ENCODE assay signal across 21 mouse cellular contexts in the genomic region with DNA sequence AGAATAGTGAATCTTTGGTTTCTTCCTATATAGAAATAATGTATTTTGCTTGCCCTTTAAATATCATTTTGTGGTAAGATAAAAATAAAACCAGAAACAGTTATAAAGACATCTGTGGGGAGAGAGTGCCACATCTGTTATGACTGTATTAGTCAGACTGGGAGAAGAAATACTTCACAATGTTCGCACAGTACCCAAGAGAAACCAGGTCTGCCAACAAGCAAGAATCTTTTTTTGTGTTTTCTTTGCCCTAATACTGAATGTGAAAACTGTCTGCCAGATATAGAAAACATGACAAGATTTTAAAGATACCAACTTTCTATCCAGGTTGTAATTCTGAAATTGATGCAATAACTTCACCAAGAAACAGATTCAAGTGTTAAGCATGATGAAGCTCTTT.
DNase-seq lines count a peak whose midpoint lies in the region; ATAC-seq and TF ChIP-seq lines count a peak whose summit lies in the region.
"Had no signal": no experiment of that assay in that cellular context is flagged by ENCODE, and none has a peak within 500 bp of the region (broad histone marks: within the 10 kb centered on the region; RNA-seq: fewer than 3 reads in every experiment).

No protein-coding gene starts in this region.

- no peak for ATAC-seq in midbrain, embryonic 11.5 days (ENCODE audit: low FRiP score)
- ATAC-seq in midbrain, postnatal 0 days (ENCODE audit: low FRiP score): no peak
- no peak for ATAC-seq in cerebellum, adult (ENCODE audit: insufficient number of reproducible peaks, low FRiP score, low TSS enrichment)
- ATAC-seq: CD4-positive, CD25-positive, alpha-beta regulatory T cell, adult 4 months; forebrain, embryonic 13.5 days; forebrain, embryonic 16.5 days had no signal

- H3K4me1 ChIP-seq in midbrain, embryonic 11.5 days (ENCODE audit: control insufficient read depth, insufficient read depth, low read length): no peaks in the 10 kb centered on the region
- H3K4me1 ChIP-seq in midbrain, postnatal 0 days (ENCODE audit: insufficient read depth, low read length): no peaks in the 10 kb centered on the region
- H3K4me1 ChIP-seq: forebrain, embryonic 10.5 days; forebrain, embryonic 13.5 days; hindbrain, embryonic 12.5 days; hindbrain, embryonic 15.5 days had no signal

- H3K27ac ChIP-seq in midbrain, embryonic 11.5 days (ENCODE audit: low read depth, low read length): no peak overlapping the region
- no peak overlapping the region for H3K27ac ChIP-seq in midbrain, postnatal 0 days (ENCODE audit: low read depth, low read length)
- H3K27ac ChIP-seq: forebrain, embryonic 10.5 days; forebrain, embryonic 13.5 days; gastrocnemius, adult 2 months; hindbrain, embryonic 12.5 days; hindbrain, embryonic 15.5 days had no signal

- no peak overlapping the region for H3K9ac ChIP-seq in midbrain, embryonic 11.5 days (ENCODE audit: low read length)
- H3K9ac ChIP-seq in midbrain, postnatal 0 days (replicated peaks; ENCODE audit: low read length, poor library complexity, severe bottlenecking): no peak overlapping the region
- H3K9ac ChIP-seq: forebrain, embryonic 13.5 days; hindbrain, embryonic 12.5 days; hindbrain, embryonic 15.5 days had no signal

- H3K27me3 ChIP-seq in midbrain, embryonic 11.5 days (ENCODE audit: control insufficient read depth, insufficient read depth, low read length): no peaks in the 10 kb centered on the region
- H3K27me3 ChIP-seq in midbrain, postnatal 0 days (ENCODE audit: insufficient read depth, low read length): no peaks in the 10 kb centered on the region
- H3K27me3 ChIP-seq: forebrain, embryonic 13.5 days; hindbrain, embryonic 12.5 days; hindbrain, embryonic 15.5 days had no signal

- TF ChIP-seq CTCF in midbrain, postnatal 0 days (IDR thresholded peaks at IDR 0.05): no peak

- no peaks in the 10 kb centered on the region for H3K36me3 ChIP-seq in midbrain, embryonic 11.5 days (ENCODE audit: control insufficient read depth, insufficient read depth, low read length)
- no peaks in the 10 kb centered on the region for H3K36me3 ChIP-seq in midbrain, postnatal 0 days (ENCODE audit: insufficient read depth, low read length)
- H3K36me3 ChIP-seq: forebrain, embryonic 10.5 days; hindbrain, embryonic 12.5 days; hindbrain, embryonic 15.5 days had no signal

- 91% methylated on average over 1 of the region's 1 CpGs for WGBS in midbrain, embryonic 11.5 days
- WGBS in midbrain, postnatal 0 days: 86% methylated on average over 1 of the region's 1 CpGs

- DNase-seq in frontal cortex, adult 2 months (ENCODE audit: extremely low spot score in 1 of 2, low spot score in 1 of 2): peak; percentile 31 to 51
- DNase-seq in frontal cortex, postnatal 25 days (ENCODE audit: low spot score in 2 of 2): no peak
- peak; percentile 67 for DNase-seq in midbrain, embryonic 11.5 days (ENCODE audit: low spot score, missing footprints)
- no peak for DNase-seq in midbrain, postnatal 0 days (ENCODE audit: low spot score)
- peak; percentile 60 for DNase-seq in brain, adult 2 months (ENCODE audit: low read depth, low spot score)
- DNase-seq: adrenal gland, adult 2 months; adrenal gland, postnatal 14 days; cerebellum, adult 18-20 months; cerebellum, adult 9-10 months; cerebellum, postnatal 14 days; gastrocnemius, adult 2 months; gastrocnemius, postnatal 14 days; heart, adult 11 months had no signal

- no peak overlapping the region for H3K4me2 ChIP-seq in midbrain, embryonic 11.5 days
- H3K4me2 ChIP-seq in midbrain, postnatal 0 days (ENCODE audit: low read depth, low read length, poor library complexity, severe bottlenecking): no peak overlapping the region
- H3K4me2 ChIP-seq: forebrain, embryonic 13.5 days; heart, embryonic 11.5 days; hindbrain, embryonic 12.5 days; hindbrain, embryonic 15.5 days had no signal

- H3K4me3 ChIP-seq in midbrain, embryonic 11.5 days (ENCODE audit: low read depth, low read length): no peak overlapping the region
- no peak overlapping the region for H3K4me3 ChIP-seq in midbrain, postnatal 0 days (ENCODE audit: low read depth, low read length)
- H3K4me3 ChIP-seq: forebrain, embryonic 10.5 days; forebrain, embryonic 13.5 days; gastrocnemius, adult 2 months; hindbrain, embryonic 12.5 days; hindbrain, embryonic 15.5 days had no signal

- H3K9me3 ChIP-seq in midbrain, embryonic 11.5 days (ENCODE audit: control insufficient read depth, low read length): no peaks in the 10 kb centered on the region
- no peaks in the 10 kb centered on the region for H3K9me3 ChIP-seq in midbrain, postnatal 0 days (ENCODE audit: low read length)
- H3K9me3 ChIP-seq: forebrain, embryonic 10.5 days; forebrain, embryonic 13.5 days; hindbrain, embryonic 12.5 days; hindbrain, embryonic 15.5 days had no signal

Comparison
In these comparisons a context has a peak if more than half of its experiments do, and no peak if none do; other contexts are left out.
1. DNase-seq: peak in frontal cortex, adult 2 months (2 of 2), midbrain, embryonic 11.5 days (single experiment) and brain, adult 2 months (single experiment); none in frontal cortex, postnatal 25 days (0 of 2) and midbrain, postnatal 0 days (single experiment).